Mouse (Mus musculus) lung, adult 18-20 months (tissue): ENCODE measurements around the gene Map3k4.
"Not testable (repeated sequence)": the region's sequence is repeated elsewhere in the genome, so short reads cannot be mapped to it uniquely, and the experiment has no call there.

ENCODE experiments used
- DNase-seq, 2 experiments: peaks; one replicate each; pipeline ENCODE4 v3.0.0; 2022; ENCODE audit warnings: mixed read lengths in 2 of 2

Gene Map3k4

GRCm38 (mm10) chr17:12265969-12266925 is 52.3 kb downstream of the Map3k4 start:
- peak; percentile 37 to 45 for DNase-seq

- DNase-seq: peak; percentile 50 to 61
These were observed 54.3 kb downstream of the Map3k4 start for GRCm38 (mm10) chr17:12264293-12264692.

GRCm38 (mm10) chr17:12263787-12264186 is 54.8 kb downstream of the Map3k4 start:
- no peak for DNase-seq

GRCm38 (mm10) chr17:12262851-12263250 is 55.7 kb downstream of the Map3k4 start:
- DNase-seq: no peak

- peak in 1 of 2 experiments; percentile 13 for DNase-seq
These were observed 56.7 kb downstream of the Map3k4 start for GRCm38 (mm10) chr17:12261887-12262286.

- DNase-seq: no peak
These were observed 57.2 kb downstream of the Map3k4 start for GRCm38 (mm10) chr17:12261376-12261775.

- DNase-seq: no peak
These were observed 58.6 kb downstream of the Map3k4 start for GRCm38 (mm10) chr17:12259957-12260356.

- no peak for DNase-seq
These were observed 60.1 kb downstream of the Map3k4 start for GRCm38 (mm10) chr17:12258517-12258916.

GRCm38 (mm10) chr17:12256142-12256541 is 62.5 kb downstream of the Map3k4 start:
- no peak for DNase-seq

- DNase-seq: no peak
These were observed 68.0 kb downstream of the Map3k4 start for GRCm38 (mm10) chr17:12250581-12250980.

- no peak for DNase-seq
These were observed 68.7 kb downstream of the Map3k4 start for GRCm38 (mm10) chr17:12249783-12250504.

- DNase-seq: no peak
These were observed 77.9 kb downstream of the Map3k4 start for GRCm38 (mm10) chr17:12240701-12241100.

GRCm38 (mm10) chr17:12232724-12233123 is 85.9 kb downstream of the Map3k4 start:
- DNase-seq: no peak

- DNase-seq: no peak
These were observed 87.5 kb downstream of the Map3k4 start for GRCm38 (mm10) chr17:12231087-12231486.

GRCm38 (mm10) chr17:12230167-12230566 is 88.4 kb downstream of the Map3k4 start:
- no peak for DNase-seq

GRCm38 (mm10) chr17:12229756-12230155 is 88.8 kb downstream of the Map3k4 start:
- DNase-seq: peak in 1 of 2 experiments; percentile 9

GRCm38 (mm10) chr17:12228471-12228870 is 90.1 kb downstream of the Map3k4 start:
- DNase-seq: no peak

GRCm38 (mm10) chr17:12228001-12228400 is 90.6 kb downstream of the Map3k4 start:
- DNase-seq: no peak

GRCm38 (mm10) chr17:12226551-12226950 is 92.0 kb downstream of the Map3k4 start:
- peak in 1 of 2 experiments; percentile 24 for DNase-seq

GRCm38 (mm10) chr17:12225227-12225626 is 93.4 kb downstream of the Map3k4 start:
- DNase-seq: no peak

GRCm38 (mm10) chr17:12224551-12224950 is 94.0 kb downstream of the Map3k4 start:
- not testable (repeated sequence) for DNase-seq

- DNase-seq: no peak
These were observed 94.5 kb downstream of the Map3k4 start for GRCm38 (mm10) chr17:12224145-12224544.

GRCm38 (mm10) chr17:12223682-12224081 is 94.9 kb downstream of the Map3k4 start:
- DNase-seq: no peak

- no peak for DNase-seq
These were observed 96.7 kb downstream of the Map3k4 start for GRCm38 (mm10) chr17:12221926-12222325.
